Mouse (Mus musculus): ENCODE results near the gene Atp2a1. TPM values are rescaled to one million over a fixed set of nuclear protein-coding genes. Genes with fewer than 3 reads are reported as not detected.

The Atp2a1 gene
- polyA plus RNA-seq, 1 experiment from 2014 or later = 0.72 TPM

DNA sequence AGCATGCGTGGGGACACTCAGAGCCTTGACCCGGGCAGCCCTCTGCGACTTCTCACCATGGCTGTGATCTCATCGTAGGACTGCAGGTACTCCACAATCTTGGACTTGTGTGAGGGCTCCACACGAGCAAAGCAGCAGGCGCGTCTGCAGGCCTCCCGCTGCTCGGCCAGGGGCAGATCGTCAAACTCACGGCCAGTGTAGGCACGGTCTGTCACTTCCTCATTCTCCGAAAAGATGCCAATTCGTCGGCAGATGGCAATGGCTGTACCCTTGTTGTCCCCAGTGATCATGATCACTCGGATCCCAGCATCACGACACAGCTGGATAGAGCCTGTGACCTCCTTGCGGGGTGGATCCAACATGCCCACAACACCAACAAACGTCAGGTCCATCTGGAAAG lies 14.4 kb downstream of the Atp2a1 start:
- Histone ChIP-seq H3K27ac (no peak overlapping the region), H3K4me2 (no peak overlapping the region), H3K36me3 (peaks cover 34% of the 10 kb centered on the region; the same call in 1 of the 2 replicates), H3K4me1 (replicated peaks) (no peaks in the 10 kb centered on the region), H3K9me3 (replicated peaks) (no peaks in the 10 kb centered on the region), H3K9ac (no peak overlapping the region), H3K4me3 (no peak overlapping the region), H3K27me3 (no peaks in the 10 kb centered on the region; the same call in 1 of the 2 replicates)
- 89% methylated on average over 19 of the region's 19 CpGs for WGBS
- no peak for ATAC-seq (replicated peaks; ENCODE audit: insufficient number of reproducible peaks, insufficient read depth, low FRiP score, low read depth)

DNA sequence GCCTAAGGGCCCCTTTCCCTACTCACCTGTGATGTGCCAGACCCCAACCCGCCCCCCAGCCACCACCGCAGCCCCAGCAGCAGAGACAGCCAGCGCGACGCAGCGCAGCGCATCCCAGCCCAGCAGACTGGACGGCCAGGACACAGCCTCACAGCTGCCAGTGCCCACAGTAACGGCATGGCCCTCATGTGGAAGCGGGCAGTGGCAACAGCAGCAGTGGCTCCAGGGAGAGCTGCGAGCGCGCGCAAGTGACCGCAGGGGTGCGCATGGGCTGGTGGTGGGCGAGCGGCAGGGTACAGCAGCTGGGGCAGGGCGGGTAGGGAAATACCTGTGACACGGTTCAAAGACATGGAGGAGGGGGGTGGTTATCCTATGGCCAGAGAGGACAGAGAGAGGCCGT lies 16.7 kb downstream of the Atp2a1 start:
- H3K9me3 ChIP-seq (replicated peaks) = no peaks in the 10 kb centered on the region

DNA sequence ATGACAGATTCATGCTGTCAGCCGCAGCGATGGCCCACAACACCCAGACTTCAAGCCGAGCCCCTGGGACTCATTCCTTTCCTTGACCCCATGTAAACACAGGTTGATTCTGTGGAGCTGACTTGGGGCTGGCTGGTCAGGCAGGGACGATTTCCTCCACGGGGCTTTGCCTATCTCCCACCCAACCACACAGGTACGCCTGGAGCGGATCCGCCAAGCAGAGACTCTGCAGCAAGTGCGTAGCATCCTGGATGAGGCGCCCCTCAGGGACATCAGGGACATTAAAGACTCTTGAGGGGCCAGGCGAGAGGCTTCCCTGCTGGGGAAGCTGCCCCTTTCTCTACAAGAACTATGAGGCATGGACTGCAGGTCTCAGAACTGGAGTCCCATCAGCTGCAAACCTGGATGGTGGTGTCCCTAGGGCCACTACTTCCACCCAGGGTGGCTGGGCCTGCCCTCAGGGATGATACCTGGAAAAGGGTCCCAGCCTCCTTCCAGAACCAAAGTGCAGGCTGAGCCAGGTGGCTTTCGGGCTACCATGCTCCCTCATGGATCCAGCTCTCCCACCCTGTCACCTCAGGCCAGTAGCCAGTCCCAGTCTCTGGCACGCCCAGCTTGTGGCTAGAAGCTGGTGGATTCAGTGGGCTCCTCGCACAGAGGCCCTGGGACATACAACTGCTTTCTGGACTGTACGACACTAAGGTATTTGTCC lies 17.6 kb downstream of the Atp2a1 start:
- peaks cover 35% of the 10 kb centered on the region for H3K36me3 ChIP-seq
- H3K27me3 ChIP-seq = no peaks in the 10 kb centered on the region
- H3K4me3 ChIP-seq = no peak overlapping the region
- no peak overlapping the region for H3K27ac ChIP-seq
- H3K4me1 ChIP-seq (replicated peaks) = no peaks in the 10 kb centered on the region
- H3K4me2 ChIP-seq = no peak overlapping the region
- 90% methylated on average over 15 of the region's 15 CpGs for WGBS
- no peaks in the 10 kb centered on the region for H3K9me3 ChIP-seq (replicated peaks)
- no peak overlapping the region for H3K9ac ChIP-seq
- no peak for ATAC-seq (replicated peaks; ENCODE audit: insufficient number of reproducible peaks, insufficient read depth, low FRiP score, low read depth)

More for the DNA sequence above, 16.7 kb downstream of the Atp2a1 start:
- 86% methylated on average over 21 of the region's 21 CpGs for WGBS
- Histone ChIP-seq H3K9ac (no peak overlapping the region), H3K4me1 (replicated peaks) (no peaks in the 10 kb centered on the region), H3K4me2 (no peak overlapping the region), H3K36me3 (peaks cover 34% of the 10 kb centered on the region), H3K27ac (no peak overlapping the region), H3K4me3 (no peak overlapping the region), H3K27me3 (no peaks in the 10 kb centered on the region)
- no peak for ATAC-seq (replicated peaks; ENCODE audit: insufficient number of reproducible peaks, insufficient read depth, low FRiP score, low read depth)

DNA sequence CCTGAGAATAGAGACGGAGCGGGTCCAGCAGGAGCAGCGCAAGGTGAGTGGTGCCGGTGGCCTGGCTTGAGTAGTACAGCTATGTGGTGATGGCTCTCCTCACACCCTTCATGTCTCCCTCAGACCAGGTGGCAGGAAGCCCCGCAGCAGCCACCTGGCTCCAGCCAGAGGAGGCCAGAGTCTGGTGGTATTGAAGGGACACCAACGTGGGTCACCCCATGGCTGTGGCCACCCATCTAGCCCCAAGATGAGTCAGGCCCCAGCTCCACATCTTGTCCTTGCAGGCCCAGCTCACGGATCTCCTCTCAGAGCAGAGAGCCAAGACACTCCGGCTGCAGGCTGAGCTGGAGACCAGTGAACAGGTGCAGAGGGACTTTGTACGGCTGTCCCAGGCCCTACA lies 18.4 kb downstream of the Atp2a1 start:
- peaks cover 40% of the 10 kb centered on the region for H3K36me3 ChIP-seq
- H3K27me3 ChIP-seq = no peaks in the 10 kb centered on the region
- 92% methylated on average over 9 of the region's 9 CpGs for WGBS
- no peaks in the 10 kb centered on the region for H3K9me3 ChIP-seq (replicated peaks)
- ATAC-seq (replicated peaks; ENCODE audit: insufficient number of reproducible peaks, insufficient read depth, low FRiP score, low read depth) = no peak
- H3K9ac ChIP-seq = no peak overlapping the region
- H3K27ac ChIP-seq = no peak overlapping the region
- H3K4me3 ChIP-seq = no peak overlapping the region
- no peaks in the 10 kb centered on the region for H3K4me1 ChIP-seq (replicated peaks)
- H3K4me2 ChIP-seq = no peak overlapping the region

DNA sequence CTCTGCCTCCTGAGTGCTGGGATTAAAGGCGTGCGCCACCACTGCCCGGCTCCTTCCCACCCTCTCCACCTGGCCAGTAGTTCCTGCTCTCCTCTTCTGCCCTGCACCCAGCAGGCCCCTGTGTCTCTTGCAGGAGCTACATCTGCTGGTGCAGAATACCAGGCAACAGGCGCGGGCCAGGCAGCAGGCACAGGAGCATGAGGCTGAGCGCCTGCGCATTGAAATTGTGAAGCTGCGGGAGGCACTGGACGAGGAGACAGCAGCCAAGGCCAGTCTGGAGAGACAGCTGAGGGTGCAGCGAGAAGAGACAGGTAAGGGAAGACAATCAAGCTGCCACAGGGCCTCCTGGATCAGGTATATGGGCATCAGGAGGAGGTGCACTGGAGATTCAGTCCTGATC lies 18.9 kb downstream of the Atp2a1 start:
- ATAC-seq (replicated peaks; ENCODE audit: insufficient number of reproducible peaks, insufficient read depth, low FRiP score, low read depth) = no peak
- Histone ChIP-seq H3K4me3 (no peak overlapping the region), H3K36me3 (peaks cover 40% of the 10 kb centered on the region), H3K27me3 (no peaks in the 10 kb centered on the region), H3K4me2 (no peak overlapping the region), H3K27ac (no peak overlapping the region), H3K9ac (no peak overlapping the region), H3K9me3 (replicated peaks) (no peaks in the 10 kb centered on the region), H3K4me1 (replicated peaks) (no peaks in the 10 kb centered on the region)
- 91% methylated on average over 10 of the region's 10 CpGs for WGBS

DNA sequence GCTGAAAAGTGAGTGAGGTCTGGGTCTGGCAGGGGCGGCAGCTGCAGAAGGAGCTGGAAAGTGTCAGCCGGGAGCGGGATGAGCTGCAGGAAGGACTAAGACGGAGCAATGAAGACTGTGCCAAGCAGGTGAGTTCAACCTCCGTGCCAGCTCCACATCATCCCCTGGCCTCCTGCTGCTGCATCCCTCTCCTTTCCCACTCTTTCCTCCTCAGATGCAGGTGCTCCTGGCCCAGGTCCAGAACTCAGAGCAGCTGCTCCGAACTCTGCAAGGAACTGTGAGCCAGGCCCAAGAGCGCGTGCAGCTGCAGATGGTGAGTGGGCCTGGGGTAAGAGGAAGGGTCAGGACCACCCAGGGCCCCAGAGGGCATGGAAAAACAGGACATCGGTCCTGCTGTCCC lies 22.8 kb downstream of the Atp2a1 start:
- H3K27ac ChIP-seq = no peak overlapping the region
- no peaks in the 10 kb centered on the region for H3K4me1 ChIP-seq (replicated peaks)
- no peak overlapping the region for H3K4me2 ChIP-seq
- no peaks in the 10 kb centered on the region for H3K27me3 ChIP-seq
- peaks cover 25% of the 10 kb centered on the region for H3K36me3 ChIP-seq
- H3K4me3 ChIP-seq = no peak overlapping the region
- no peaks in the 10 kb centered on the region for H3K9me3 ChIP-seq (replicated peaks)
- no peak for ATAC-seq (replicated peaks; ENCODE audit: insufficient number of reproducible peaks, insufficient read depth, low FRiP score, low read depth)
- 79% methylated on average over 9 of the region's 9 CpGs for WGBS
- H3K9ac ChIP-seq = no peak overlapping the region

DNA sequence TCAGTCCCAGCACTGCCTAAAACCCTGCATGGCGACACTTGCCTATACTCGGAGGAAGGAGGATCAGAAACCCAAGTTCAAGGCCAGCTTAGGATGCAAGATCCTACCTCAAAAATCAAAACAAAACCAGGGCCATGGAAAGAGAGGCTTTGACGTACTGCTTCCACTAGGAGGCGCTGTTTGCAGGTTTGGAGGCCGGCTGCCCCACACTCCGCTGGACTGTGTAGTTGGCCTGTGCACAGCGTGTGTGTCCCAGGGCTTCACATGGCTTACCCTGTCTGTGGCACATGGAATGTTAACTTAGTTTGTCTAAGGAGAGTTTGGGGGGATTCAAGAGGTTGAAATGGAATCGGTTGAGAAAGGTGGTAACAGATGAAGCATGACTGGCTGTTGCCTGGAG lies 26.1 kb downstream of the Atp2a1 start:
- H3K27ac ChIP-seq = no peak overlapping the region
- no peaks in the 10 kb centered on the region for H3K27me3 ChIP-seq
- peaks cover 32% of the 10 kb centered on the region for H3K36me3 ChIP-seq
- 16% methylated on average over 8 of the region's 8 CpGs for WGBS
- ATAC-seq (replicated peaks; ENCODE audit: insufficient number of reproducible peaks, insufficient read depth, low FRiP score, low read depth) = no peak; the same call in 1 of the 2 replicates
- no peaks in the 10 kb centered on the region for H3K9me3 ChIP-seq (replicated peaks)
- H3K4me3 ChIP-seq = no peak overlapping the region
- H3K9ac ChIP-seq = no peak overlapping the region
- H3K4me1 ChIP-seq (replicated peaks) = no peaks in the 10 kb centered on the region
- H3K4me2 ChIP-seq = no peak overlapping the region

DNA sequence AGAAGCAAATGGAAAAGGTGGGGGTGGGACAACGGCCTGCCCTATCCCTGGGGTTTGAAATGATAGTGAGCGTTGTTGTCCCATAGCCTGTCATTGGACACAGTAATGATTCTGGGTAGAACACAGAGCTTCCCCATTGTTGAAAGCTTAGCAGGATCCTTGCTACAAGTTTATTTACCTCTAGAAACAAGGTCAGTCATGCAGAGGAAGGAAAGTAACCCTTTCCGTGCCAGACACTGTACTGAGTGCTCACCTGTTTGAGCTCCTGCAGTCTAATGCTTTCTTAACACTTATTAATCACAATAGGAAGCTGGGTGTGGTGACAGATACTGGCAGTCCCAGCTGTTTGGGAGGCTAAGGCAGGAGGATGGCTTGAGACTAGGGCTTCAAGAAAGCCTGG lies 27.1 kb downstream of the Atp2a1 start:
- no peaks in the 10 kb centered on the region for H3K9me3 ChIP-seq (replicated peaks)
- H3K4me2 ChIP-seq = no peak overlapping the region
- no peak overlapping the region for H3K27ac ChIP-seq
- H3K36me3 ChIP-seq = peaks cover 37% of the 10 kb centered on the region
- 80% methylated on average over 3 of the region's 3 CpGs for WGBS
- no peak for ATAC-seq (replicated peaks; ENCODE audit: insufficient number of reproducible peaks, insufficient read depth, low FRiP score, low read depth)
- no peak overlapping the region for H3K9ac ChIP-seq
- H3K4me3 ChIP-seq = no peak overlapping the region
- H3K27me3 ChIP-seq = no peaks in the 10 kb centered on the region
- no peaks in the 10 kb centered on the region for H3K4me1 ChIP-seq (replicated peaks)

DNA sequence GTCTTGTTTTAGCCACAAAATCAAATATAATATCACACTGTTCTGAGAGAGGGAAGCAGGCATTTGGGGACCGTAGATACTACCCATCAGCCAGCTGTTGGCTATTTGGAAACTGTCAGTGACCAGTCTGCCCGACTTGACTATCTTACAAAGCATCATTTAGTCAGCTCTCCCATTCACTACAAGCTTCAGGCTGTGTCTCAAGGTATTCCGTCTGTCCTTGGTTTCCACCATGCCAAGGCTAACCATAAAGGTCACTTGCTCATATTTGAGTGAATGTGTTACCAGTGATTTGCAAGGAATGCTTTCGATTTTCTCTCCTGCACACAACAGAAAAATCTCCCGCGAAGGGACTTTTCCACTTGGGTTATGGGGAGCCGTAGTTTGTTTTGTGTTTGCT lies 28.2 kb downstream of the Atp2a1 start:
- Histone ChIP-seq H3K9ac (no peak overlapping the region), H3K9me3 (replicated peaks) (no peaks in the 10 kb centered on the region), H3K36me3 (peaks cover 31% of the 10 kb centered on the region), H3K4me3 (no peak overlapping the region), H3K27ac (no peak overlapping the region), H3K27me3 (no peaks in the 10 kb centered on the region), H3K4me2 (no peak overlapping the region), H3K4me1 (replicated peaks) (peaks cover 5% of the 10 kb centered on the region)
- 78% methylated on average over 7 of the region's 7 CpGs for WGBS
- ATAC-seq (replicated peaks; ENCODE audit: insufficient number of reproducible peaks, insufficient read depth, low FRiP score, low read depth) = no peak

DNA sequence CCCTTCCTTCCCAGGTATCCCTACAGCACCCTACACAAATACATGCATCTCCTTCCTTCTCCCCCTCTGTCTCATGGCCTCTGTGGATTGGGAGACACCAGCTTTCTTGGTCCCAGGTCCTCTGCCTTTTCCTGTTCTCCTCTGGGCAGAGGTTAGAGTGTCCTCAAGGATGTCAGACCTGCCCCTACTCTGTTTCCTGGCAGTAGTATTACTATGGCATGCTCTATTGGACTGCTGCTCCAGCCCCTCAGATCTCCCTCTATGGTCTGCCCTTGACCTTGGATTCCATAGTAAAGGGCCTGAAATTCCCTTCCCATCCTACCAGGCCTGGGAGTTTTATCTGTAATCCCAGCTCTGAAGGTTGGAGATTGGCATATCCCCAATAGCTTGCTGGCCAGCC lies 32.7 kb downstream of the Atp2a1 start:
- H3K4me2 ChIP-seq = no peak overlapping the region
- peaks cover 21% of the 10 kb centered on the region for H3K4me1 ChIP-seq (replicated peaks)
- no peak overlapping the region for H3K27ac ChIP-seq
- no peaks in the 10 kb centered on the region for H3K27me3 ChIP-seq
- no peak for ATAC-seq (replicated peaks; ENCODE audit: insufficient number of reproducible peaks, insufficient read depth, low FRiP score, low read depth)
- H3K9me3 ChIP-seq (replicated peaks) = no peaks in the 10 kb centered on the region
- H3K36me3 ChIP-seq = peaks cover 25% of the 10 kb centered on the region
- no peak overlapping the region for H3K9ac ChIP-seq
- H3K4me3 ChIP-seq = no peak overlapping the region

DNA sequence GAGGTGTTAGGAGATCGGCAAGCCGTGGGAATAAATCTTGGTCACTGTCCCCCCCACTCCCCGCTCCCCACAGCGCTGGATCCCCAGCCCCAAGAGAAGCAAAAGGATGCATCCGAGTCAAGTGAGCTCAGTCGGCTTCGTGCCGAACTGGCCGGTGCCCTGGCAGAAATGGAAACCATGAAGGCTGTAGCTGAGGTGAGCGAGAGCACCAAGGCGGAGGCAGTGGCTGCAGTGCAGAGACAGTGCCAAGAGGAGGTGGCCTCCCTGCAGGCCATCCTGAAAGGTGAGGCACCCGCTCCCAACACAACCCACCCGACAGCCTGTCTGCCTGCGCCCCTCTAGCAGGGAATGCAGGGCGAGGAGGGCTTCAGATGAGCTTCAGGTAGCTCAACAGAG lies 33.4 kb downstream of the Atp2a1 start:
- no peak for ATAC-seq (replicated peaks; ENCODE audit: insufficient number of reproducible peaks, insufficient read depth, low FRiP score, low read depth)
- H3K27me3 ChIP-seq = no peaks in the 10 kb centered on the region
- peak overlapping the region; percentile 95 for H3K4me2 ChIP-seq
- H3K4me3 ChIP-seq = peak overlapping the region; percentile 75
- 26% methylated on average over 15 of the region's 15 CpGs for WGBS
- peak overlapping the region; percentile 84 for H3K9ac ChIP-seq
- peaks cover 21% of the 10 kb centered on the region for H3K4me1 ChIP-seq (replicated peaks)
- H3K27ac ChIP-seq = 0 out of 2 replicates have a peak overlapping the region, but pooled peaks have one; percentile 92
- no peaks in the 10 kb centered on the region for H3K9me3 ChIP-seq (replicated peaks)
- H3K36me3 ChIP-seq = peaks cover 19% of the 10 kb centered on the region

Measured in heart, embryonic 15.5 days (tissue).